Mouse (Mus musculus) embryo, embryonic 9.5 days (tissue): ENCODE measurements around the gene Trio.
A peak's percentile ranks its signal among the peaks of the same experiment; 100 is the strongest.

Experiments
- DNase-seq: peaks from one replicate; pipeline ENCODE4 v3.0.0-alpha.2; 2017; ENCODE audit errors: extremely low spot score

Trio gene

GRCm38 (mm10) chr15:27923280-27923986 lies 102.2 kb downstream of the Trio start:
- DNase-seq = peak; percentile 73

- no peak for DNase-seq
Measured at GRCm38 (mm10) chr15:27920751-27921150, 104.9 kb downstream of the Trio start.

- peak; percentile 63 for DNase-seq
Measured at GRCm38 (mm10) chr15:27919540-27919939, 106.1 kb downstream of the Trio start.

GRCm38 (mm10) chr15:27918798-27919197 lies 106.8 kb downstream of the Trio start:
- DNase-seq = no peak

GRCm38 (mm10) chr15:27916204-27916603 lies 109.4 kb downstream of the Trio start:
- no peak for DNase-seq

- DNase-seq = no peak
Measured at GRCm38 (mm10) chr15:27913013-27913412, 112.6 kb downstream of the Trio start.

GRCm38 (mm10) chr15:27911196-27911595 lies 114.5 kb downstream of the Trio start:
- DNase-seq = no peak

GRCm38 (mm10) chr15:27910179-27910578 lies 115.5 kb downstream of the Trio start:
- no peak for DNase-seq

GRCm38 (mm10) chr15:27907649-27908048 lies 118.0 kb downstream of the Trio start:
- DNase-seq = no peak

GRCm38 (mm10) chr15:27906409-27906808 lies 119.2 kb downstream of the Trio start:
- no peak for DNase-seq

- DNase-seq = peak; percentile 61
Measured at GRCm38 (mm10) chr15:27905341-27905740, 120.3 kb downstream of the Trio start.

GRCm38 (mm10) chr15:27904346-27905005 lies 121.2 kb downstream of the Trio start:
- no peak for DNase-seq

GRCm38 (mm10) chr15:27901200-27901599 lies 124.4 kb downstream of the Trio start:
- no peak for DNase-seq

GRCm38 (mm10) chr15:27898795-27899406 lies 126.7 kb downstream of the Trio start:
- DNase-seq = no peak

- DNase-seq = no peak
Measured at GRCm38 (mm10) chr15:27894112-27894511, 131.5 kb downstream of the Trio start.

GRCm38 (mm10) chr15:27892029-27892428 lies 133.6 kb downstream of the Trio start:
- DNase-seq = no peak

- DNase-seq = no peak
Measured at GRCm38 (mm10) chr15:27890666-27891065, 135.0 kb downstream of the Trio start.

GRCm38 (mm10) chr15:27888153-27888552 lies 137.5 kb downstream of the Trio start:
- no peak for DNase-seq

GRCm38 (mm10) chr15:27886992-27887391 lies 138.7 kb downstream of the Trio start:
- DNase-seq = no peak

GRCm38 (mm10) chr15:27884347-27885250 lies 141.0 kb downstream of the Trio start:
- DNase-seq = peak; percentile 73

- DNase-seq = no peak
Measured at GRCm38 (mm10) chr15:27883881-27884280, 141.8 kb downstream of the Trio start.

- no peak for DNase-seq
Measured at GRCm38 (mm10) chr15:27882898-27883297, 142.8 kb downstream of the Trio start.
